Mouse (Mus musculus) ES-Bruce4 (cell line): ENCODE measurements around the gene Bcl11b.

Source experiments
- CTCF ChIP-seq: IDR thresholded peaks from one replicate; pipeline ENCODE4 v1.8.1; 2011; ENCODE audit warnings: low read depth, low read length
- EP300 ChIP-seq: IDR thresholded peaks from 2 replicates; pipeline ENCODE4 v1.6.1; 2011; ENCODE audit warnings: low read depth, low read length; ENCODE audit not compliant: insufficient read depth
- POLR2A ChIP-seq: IDR thresholded peaks from one replicate; pipeline ENCODE4 v1.8.1; 2011; ENCODE audit warnings: low read length; ENCODE audit not compliant: insufficient read depth

DNA sequence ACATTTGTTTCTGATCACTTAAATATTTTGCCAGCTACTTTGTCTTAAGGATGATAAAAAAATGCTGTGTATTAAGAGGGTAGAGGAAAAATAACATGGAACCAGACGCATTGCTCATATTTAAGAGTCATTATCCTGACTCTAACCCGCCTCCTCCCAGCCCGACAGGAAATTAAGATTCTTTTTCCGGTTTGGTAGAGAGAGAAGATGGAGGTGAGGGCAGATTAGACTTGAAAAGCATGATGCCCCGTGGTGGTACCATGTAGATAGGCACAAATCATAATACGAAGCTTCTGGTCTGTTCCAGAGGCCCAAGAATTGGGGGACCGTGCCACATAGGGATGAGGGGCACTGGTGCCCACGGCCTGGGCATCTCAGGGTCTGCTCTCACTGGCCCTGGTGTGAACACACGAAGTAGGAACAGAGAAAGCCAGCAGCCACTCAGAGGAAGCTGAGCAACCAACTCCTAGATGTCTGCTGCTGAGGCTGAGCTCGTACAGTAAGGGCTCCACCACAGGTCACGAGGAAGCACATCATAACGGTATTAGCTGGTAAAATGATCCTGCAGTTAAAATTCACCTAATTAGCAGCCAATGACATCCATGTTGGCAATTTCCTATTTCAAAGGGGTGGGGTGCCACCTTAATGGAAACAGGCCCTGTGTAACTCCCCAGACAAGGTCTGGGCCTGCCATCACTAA, 32.2 kb downstream of the Bcl11b start:
- no peak for TF ChIP-seq CTCF
- TF ChIP-seq POLR2A = no peak
- no peak for TF ChIP-seq EP300
